Mouse (Mus musculus): ENCODE results near the gene Crabp1.

GRCm38 (mm10) chr9:54804351-54804750 lies 39.8 kb downstream of the Crabp1 start:
- TF ChIP-seq CTCF (IDR thresholded peaks at IDR 0.05; ENCODE audit: extremely low read depth, insufficient read depth, insufficient read length, insufficient replicate concordance) = no peak
- no peak for TF ChIP-seq POLR2A (IDR thresholded peaks at IDR 0.05; ENCODE audit: low read depth, low read length)
